Mouse (Mus musculus): ENCODE results near the gene Adamtsl2. TPM values are rescaled to one million over a fixed set of nuclear protein-coding genes. Genes with fewer than 3 reads are reported as not detected.

The Adamtsl2 gene
- total and polyA plus RNA-seq, 3 experiments = 0.13 TPM; not detected in 2

DNA sequence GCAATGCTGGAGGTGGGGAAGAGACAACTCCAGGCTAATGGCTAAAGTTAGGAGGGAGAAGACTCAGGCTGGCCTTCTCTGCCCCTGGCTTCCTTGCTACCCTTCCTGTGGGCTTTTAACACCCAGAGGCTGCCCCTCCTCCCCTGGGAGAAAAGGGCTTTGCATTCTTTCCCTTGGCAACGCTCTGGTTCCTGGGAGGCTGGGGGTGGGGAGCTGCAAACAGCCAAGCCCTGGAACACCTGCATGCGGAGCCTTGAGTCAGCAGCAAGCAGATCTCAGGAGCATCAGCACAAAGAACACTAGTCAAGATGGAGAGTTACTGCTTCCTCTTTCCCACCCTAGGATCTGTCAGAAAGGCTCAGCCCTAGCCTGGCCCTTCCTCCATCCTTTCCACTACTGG, 70.3 kb downstream of the Adamtsl2 start:
- H3K4me1 ChIP-seq (ENCODE audit: control insufficient read depth in 1 of 2, insufficient read depth in 2 of 2) = peaks cover 0 to 9% of the 10 kb centered on the region in 2 experiments; a peak in 2 of 4 replicates
- H3K4me3 ChIP-seq (replicated peaks in 1 of 3; ENCODE audit: low read depth in 2 of 3, low read length in 2 of 3, poor library complexity in 1 of 3) = no peak overlapping the region
- no peak overlapping the region for H3K4me2 ChIP-seq (ENCODE audit: insufficient read depth, low read depth, poor library complexity, severe bottlenecking)
- no peak overlapping the region for H3K27ac ChIP-seq (ENCODE audit: insufficient read depth, low read depth)
- in situ Hi-C loops (cut with MboI; ENCODE audit: low pct_ligation_motif_present, low pct_unique_long_range_greater_than_20kb, low sequenced_read_pairs) (no loop called here), dilution Hi-C loops (cut with MboI; ENCODE audit: extremely low pct_ligation_motif_present, extremely low pct_unique_long_range_greater_than_20kb, low sequenced_read_pairs) (no loop called here)
- H3K9ac ChIP-seq (ENCODE audit: insufficient read depth, low read depth) = no peak overlapping the region
- peaks cover 66% of the 10 kb centered on the region for H3K27me3 ChIP-seq (replicated peaks)
- no peak for DNase-seq (ENCODE audit: extremely low read depth)
- no peaks in the 10 kb centered on the region for H3K9me3 ChIP-seq (replicated peaks; ENCODE audit: low read length)
- no peaks in the 10 kb centered on the region for H3K79me2 ChIP-seq (replicated peaks; ENCODE audit: control insufficient read depth, extremely low read depth, insufficient read depth, poor library complexity, severe bottlenecking)
- TF ChIP-seq SMC3 (IDR thresholded peaks at IDR 0.05; ENCODE audit: low read depth, low read length) = no peak
- no peak for TF ChIP-seq MEF2A (IDR thresholded peaks at IDR 0.05; ENCODE audit: borderline replicate concordance, low read depth, low read length)
- no peak for TF ChIP-seq KAT2A (IDR thresholded peaks at IDR 0.05; ENCODE audit: insufficient replicate concordance, low read length)
- no peak for TF ChIP-seq TCF12 (IDR thresholded peaks at IDR 0.05; ENCODE audit: low read depth, low read length)
- TF ChIP-seq HCFC1 (IDR thresholded peaks at IDR 0.05; ENCODE audit: low read depth, low read length) = no peak
- TF ChIP-seq RCOR1 (conservative IDR thresholded peaks at IDR 0.05; ENCODE audit: low read depth, low read length) = no peak
- TF ChIP-seq CHD2 (IDR thresholded peaks at IDR 0.05; ENCODE audit: low read length) = no peak
- TF ChIP-seq ZC3H11A (IDR thresholded peaks at IDR 0.05; ENCODE audit: low read depth, low read length) = no peak
- TF ChIP-seq MXI1 (IDR thresholded peaks at IDR 0.05; ENCODE audit: low read depth, low read length) = no peak
- TF ChIP-seq ZKSCAN1 (IDR thresholded peaks at IDR 0.05; ENCODE audit: borderline replicate concordance, low read depth, low read length) = no peak
- TF ChIP-seq TBP (conservative IDR thresholded peaks at IDR 0.05; ENCODE audit: low read depth, low read length) = no peak
- no peak for TF ChIP-seq NRF1 (IDR thresholded peaks at IDR 0.05; ENCODE audit: low read depth, low read length)
- no peak for TF ChIP-seq POLR2A (IDR thresholded peaks at IDR 0.05; ENCODE audit: low read depth, low read length)
- no peak for TF ChIP-seq MAZ (IDR thresholded peaks at IDR 0.05; ENCODE audit: low read depth, low read length)
- TF ChIP-seq SIN3A (IDR thresholded peaks at IDR 0.05; ENCODE audit: low read length) = no peak
- no peak for TF ChIP-seq ETS1 (conservative IDR thresholded peaks at IDR 0.05; ENCODE audit: low read depth, low read length)
- no peak for TF ChIP-seq JUN (IDR thresholded peaks at IDR 0.05; ENCODE audit: insufficient read depth, low read depth, low read length)
- no peak for TF ChIP-seq ZMIZ1 (IDR thresholded peaks at IDR 0.05; ENCODE audit: low read depth, low read length)
- no peaks in the 10 kb centered on the region for H3K36me3 ChIP-seq (replicated peaks in 1 of 2; ENCODE audit: control insufficient read depth in 1 of 2, insufficient read depth in 1 of 2, low read length in 1 of 2)

DNA sequence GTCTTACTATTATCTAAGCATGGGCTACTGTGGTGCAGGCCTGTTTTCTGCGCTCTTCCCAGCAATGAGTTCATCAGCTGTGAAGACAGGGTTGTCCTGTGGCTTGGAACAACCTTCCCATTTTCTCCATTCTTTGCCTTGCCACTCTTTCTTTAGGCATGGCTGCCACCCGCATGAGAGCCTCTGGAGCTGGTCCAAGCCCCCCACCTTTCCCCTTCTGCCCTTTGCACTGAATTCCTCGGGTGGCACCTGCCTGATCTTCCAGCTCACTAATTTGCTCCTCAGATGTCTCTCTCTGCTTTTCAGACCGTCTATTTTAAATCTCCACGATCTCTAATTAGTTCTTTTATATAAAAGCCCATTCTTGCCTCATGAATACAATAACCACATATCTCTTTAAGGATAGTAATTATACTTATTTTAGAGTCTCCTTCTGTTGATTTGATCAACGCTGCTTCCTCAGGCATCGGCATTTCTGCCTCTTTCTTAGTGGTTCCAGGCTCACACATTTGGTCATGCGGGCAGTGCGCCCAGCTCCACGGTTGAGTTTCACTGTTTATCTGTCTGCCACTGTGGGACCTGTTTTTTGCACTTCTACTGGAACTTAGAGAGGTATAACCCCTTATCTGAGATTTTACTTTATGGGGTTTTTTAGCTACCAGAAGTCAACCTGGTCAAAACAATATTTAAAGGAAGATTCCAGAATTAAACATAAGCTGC, 75.4 kb downstream of the Adamtsl2 start:
- in situ Hi-C loops (cut with MboI; ENCODE audit: low pct_ligation_motif_present, low pct_unique_long_range_greater_than_20kb, low sequenced_read_pairs) = no loop called here
- dilution Hi-C loops (cut with MboI; ENCODE audit: extremely low pct_ligation_motif_present, extremely low pct_unique_long_range_greater_than_20kb, low sequenced_read_pairs) = no loop called here
- no peak overlapping the region for H3K4me2 ChIP-seq (ENCODE audit: insufficient read depth, low read depth, poor library complexity, severe bottlenecking)
- no peak overlapping the region for H3K4me3 ChIP-seq (replicated peaks in 1 of 3; ENCODE audit: low read depth in 2 of 3, low read length in 2 of 3, poor library complexity in 1 of 3)
- DNase-seq (ENCODE audit: extremely low read depth) = no peak
- no peaks in the 10 kb centered on the region for H3K79me2 ChIP-seq (replicated peaks; ENCODE audit: control insufficient read depth, extremely low read depth, insufficient read depth, poor library complexity, severe bottlenecking)
- no peak overlapping the region for H3K9ac ChIP-seq (ENCODE audit: insufficient read depth, low read depth)
- peaks cover 7% of the 10 kb centered on the region for H3K9me3 ChIP-seq (replicated peaks; ENCODE audit: low read length)
- peaks cover 0 to 2% of the 10 kb centered on the region in 2 experiments; a peak in 2 of 4 replicates for H3K4me1 ChIP-seq (ENCODE audit: control insufficient read depth in 1 of 2, insufficient read depth in 2 of 2)
- H3K27me3 ChIP-seq (replicated peaks) = peaks cover 40% of the 10 kb centered on the region
- TF ChIP-seq BHLHE40 (IDR thresholded peaks at IDR 0.05; ENCODE audit: low read depth, low read length) (no peak), MXI1 (IDR thresholded peaks at IDR 0.05; ENCODE audit: low read depth, low read length) (no peak), SMC3 (IDR thresholded peaks at IDR 0.05; ENCODE audit: low read depth, low read length) (no peak), MYC (IDR thresholded peaks at IDR 0.05; ENCODE audit: low read depth, low read length) (no peak), SIN3A (IDR thresholded peaks at IDR 0.05; ENCODE audit: low read length) (no peak), E2F4 (IDR thresholded peaks at IDR 0.05; ENCODE audit: insufficient replicate concordance, low read depth, low read length) (no peak), MAZ (IDR thresholded peaks at IDR 0.05; ENCODE audit: low read depth, low read length) (no peak), RCOR1 (conservative IDR thresholded peaks at IDR 0.05; ENCODE audit: low read depth, low read length) (no peak), JUN (IDR thresholded peaks at IDR 0.05; ENCODE audit: insufficient read depth, low read depth, low read length) (no peak), KAT2A (IDR thresholded peaks at IDR 0.05; ENCODE audit: insufficient replicate concordance, low read length) (no peak), MAX (IDR thresholded peaks at IDR 0.05; ENCODE audit: low read length) (no peak), HCFC1 (IDR thresholded peaks at IDR 0.05; ENCODE audit: low read depth, low read length) (no peak), POLR2A (IDR thresholded peaks at IDR 0.05; ENCODE audit: low read depth, low read length) (no peak)
- no peak overlapping the region for H3K27ac ChIP-seq (ENCODE audit: insufficient read depth, low read depth)
- H3K36me3 ChIP-seq (replicated peaks in 1 of 2; ENCODE audit: control insufficient read depth in 1 of 2, insufficient read depth in 1 of 2, low read length in 1 of 2) = no peaks in the 10 kb centered on the region

All from CH12.LX (cell line).